Mouse (Mus musculus): ENCODE measurements around the gene Bcar3.
"Not testable (repeated sequence)": the region's sequence is repeated elsewhere in the genome, so short reads cannot be mapped to it uniquely, and the experiment has no call there.

Gene Bcar3

GRCm38 (mm10) chr3:122293954-122294850 lies at the start of gene Bcar3:
Bcar3 (plus strand) TSS chr3:122294136.
- DNase-seq (ENCODE audit: low read depth, low spot score) = peak; percentile 91

GRCm38 (mm10) chr3:122244759-122245158 lies 49.2 kb upstream of the Bcar3 start:
- no peak for DNase-seq (ENCODE audit: low read depth, low spot score)

- peak; percentile 88 for DNase-seq (ENCODE audit: low read depth, low spot score)
These were observed 48.6 kb upstream of the Bcar3 start, which contains the start of gene Gclm for GRCm38 (mm10) chr3:122245215-122245877. Gclm (plus strand) TSS chr3:122245557.

GRCm38 (mm10) chr3:122245878-122246332 lies 48.0 kb upstream of the Bcar3 start:
- DNase-seq (ENCODE audit: low read depth, low spot score) = peak; percentile 35

GRCm38 (mm10) chr3:122246406-122246805 lies 47.5 kb upstream of the Bcar3 start:
- no peak for DNase-seq (ENCODE audit: low read depth, low spot score)

- no peak for DNase-seq (ENCODE audit: low read depth, low spot score)
These were observed 46.8 kb upstream of the Bcar3 start for GRCm38 (mm10) chr3:122246986-122247767.

- no peak for DNase-seq (ENCODE audit: low read depth, low spot score)
These were observed 46.2 kb upstream of the Bcar3 start for GRCm38 (mm10) chr3:122247768-122248100.

- no peak for DNase-seq (ENCODE audit: low read depth, low spot score)
These were observed 41.3 kb upstream of the Bcar3 start for GRCm38 (mm10) chr3:122252466-122253253.

- DNase-seq (ENCODE audit: low read depth, low spot score) = not testable (repeated sequence)
These were observed 39.9 kb upstream of the Bcar3 start for GRCm38 (mm10) chr3:122254050-122254449.

GRCm38 (mm10) chr3:122269986-122270385 lies 23.9 kb upstream of the Bcar3 start:
- DNase-seq (ENCODE audit: low read depth, low spot score) = no peak

GRCm38 (mm10) chr3:122272565-122272964 lies 21.4 kb upstream of the Bcar3 start:
- not testable (repeated sequence) for DNase-seq (ENCODE audit: low read depth, low spot score)

GRCm38 (mm10) chr3:122273407-122274240 lies 20.3 kb upstream of the Bcar3 start:
- no peak for DNase-seq (ENCODE audit: low read depth, low spot score)

GRCm38 (mm10) chr3:122274241-122275024 lies 19.5 kb upstream of the Bcar3 start, which contains the start of gene Dnttip2:
Dnttip2 (plus strand) TSS chr3:122274388.
- peak; percentile 96 for DNase-seq (ENCODE audit: low read depth, low spot score)

- no peak for DNase-seq (ENCODE audit: low read depth, low spot score)
These were observed 18.8 kb upstream of the Bcar3 start for GRCm38 (mm10) chr3:122275111-122275510.

- DNase-seq (ENCODE audit: low read depth, low spot score) = no peak
These were observed 6.7 kb upstream of the Bcar3 start for GRCm38 (mm10) chr3:122287195-122287594.

- no peak for DNase-seq (ENCODE audit: low read depth, low spot score)
These were observed 5.2 kb upstream of the Bcar3 start for GRCm38 (mm10) chr3:122288613-122289195.

GRCm38 (mm10) chr3:122289344-122289743 lies 4.6 kb upstream of the Bcar3 start:
- not testable (repeated sequence) for DNase-seq (ENCODE audit: low read depth, low spot score)

GRCm38 (mm10) chr3:122290696-122291095 lies 3.2 kb upstream of the Bcar3 start:
- DNase-seq (ENCODE audit: low read depth, low spot score) = no peak

GRCm38 (mm10) chr3:122291828-122292227 lies 2.1 kb upstream of the Bcar3 start:
- no peak for DNase-seq (ENCODE audit: low read depth, low spot score)
